Mouse (Mus musculus) kidney, embryonic 14.5 days (tissue): ENCODE measurements around the gene Dusp10. TPM values are rescaled to one million over a fixed set of nuclear protein-coding genes. Genes with fewer than 3 reads are reported as not detected.

Source experiments
- ATAC-seq: fragments of 200-750 bp; cut with Nextera tagmentation; 2 replicates; pipeline ENCODE4 v1.8.0; 2017; ENCODE audit warnings: moderate number of reproducible peaks, mild to moderate bottlenecking, moderate TSS enrichment, moderate library complexity; ENCODE audit not compliant: low FRiP score, low TSS enrichment
- H3K27ac ChIP-seq: fragments of 300-500 bp; sonication (generic); 2 replicates; pipeline ENCODE4 v1.5.1; 2014; ENCODE audit warnings: low read depth, mild to moderate bottlenecking, low read length, moderate library complexity, mixed read lengths
- H3K27me3 ChIP-seq: fragments of 300-500 bp; sonication (generic); 2 replicates; pipeline ENCODE4 v1.6.1; 2014; ENCODE audit warnings: mild to moderate bottlenecking, low read length; ENCODE audit not compliant: control insufficient read depth, insufficient read depth
- H3K36me3 ChIP-seq: fragments of 300-500 bp; sonication (generic); 2 replicates; pipeline ENCODE4 v1.6.1; 2014; ENCODE audit warnings: low read length, mixed read lengths; ENCODE audit not compliant: control insufficient read depth, insufficient read depth
- H3K4me1 ChIP-seq: fragments of 300-500 bp; sonication (generic); 2 replicates; pipeline ENCODE4 v1.6.1; 2014; ENCODE audit warnings: low read length, mixed read lengths; ENCODE audit not compliant: control insufficient read depth, insufficient read depth
- H3K4me2 ChIP-seq: fragments of 300-500 bp; sonication (generic); replicated peaks from 2 replicates; pipeline ENCODE4 v1.6.1; 2014; ENCODE audit warnings: low read depth, mild to moderate bottlenecking, low read length
- H3K4me3 ChIP-seq: fragments of 300-500 bp; sonication (generic); 2 replicates; pipeline ENCODE4 v1.5.1; 2014; ENCODE audit warnings: mild to moderate bottlenecking, low read length
- H3K9ac ChIP-seq: fragments of 300-500 bp; sonication (generic); 2 replicates; pipeline ENCODE4 v1.6.1; 2014; ENCODE audit warnings: low read depth, mild to moderate bottlenecking, low read length, moderate library complexity
- H3K9me3 ChIP-seq: fragments of 300-500 bp; sonication (generic); 2 replicates; pipeline ENCODE4 v1.6.1; 2016; ENCODE audit warnings: low read length; ENCODE audit not compliant: control insufficient read depth
- WGBS: fragments of 180-500 bp; shearing (Covaris S2); extraction: QIAGEN DNeasy Blood & Tissue Kit; methylation state at CpG from one replicate; pipeline ENCODE4 v1.1.7; 2014; 5-methylcytosine and 5-hydroxymethylcytosine counted together
- polyA plus RNA-seq: library from polyadenylated mRNA; unstranded; fragments of >200 nt; fragmentation: Nextera tagmentation; extraction: Ambion mirVana; gene quantifications from 2 replicates; pipeline ENCODE4 v1.2.1, GENCODE M21; 2014

Dusp10 gene
- polyA plus RNA-seq, result 4.0 and 5.9 TPM in 2 replicates

DNA sequence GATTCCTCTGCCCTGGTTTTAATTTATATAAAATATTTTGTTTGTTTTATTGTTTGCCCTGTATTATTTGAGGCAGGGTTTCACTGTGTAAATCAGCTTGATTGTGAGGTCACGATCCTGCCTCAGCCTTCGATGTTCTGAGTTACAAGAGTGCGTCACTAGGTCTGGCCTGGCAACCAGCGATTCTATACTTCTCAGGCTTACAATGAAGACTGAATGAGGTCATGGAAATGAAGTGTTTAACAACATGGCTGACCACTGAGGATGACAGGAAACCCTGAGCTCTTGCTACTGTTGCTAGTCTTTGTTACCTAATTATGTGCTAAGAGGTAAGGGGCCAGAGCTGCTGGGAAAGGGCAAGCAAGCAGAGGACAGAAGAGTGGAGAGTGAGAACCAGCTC, at the start of gene Dusp10:
Gene Dusp10 (plus strand): TSS at position 197 of the 400 bp plus-strand sequence.
- H3K4me2 ChIP-seq, result no peak within 1 kb of the TSS
- H3K9me3 ChIP-seq, result no peaks in the 10 kb centered on the region
- WGBS, result 83% methylated on average over 4 of the region's 4 CpGs

DNA sequence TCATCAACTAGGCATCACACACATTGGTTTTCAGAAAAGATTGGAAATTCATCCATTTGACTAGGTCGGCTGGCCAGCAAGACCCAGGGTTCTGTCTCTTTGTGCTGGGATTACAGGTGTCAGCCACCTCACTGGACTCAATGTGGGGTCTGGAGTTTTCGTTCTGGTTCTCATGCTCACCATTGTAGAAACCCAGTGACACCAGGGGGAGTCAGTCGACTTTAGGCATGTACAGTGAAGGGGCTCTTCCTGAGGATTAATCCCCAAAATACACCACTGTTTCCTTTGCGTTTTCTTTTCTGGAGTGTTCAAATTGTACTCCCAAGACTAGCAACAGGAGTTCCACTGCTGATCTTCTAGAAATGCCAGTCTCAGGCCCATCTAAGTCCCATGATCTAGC, 47.8 kb upstream of the Dusp10 start:
- no peaks in the 10 kb centered on the region for H3K36me3 ChIP-seq
- H3K27me3 ChIP-seq, result no peaks in the 10 kb centered on the region
- H3K4me3 ChIP-seq, result no peak overlapping the region
- WGBS, result 74% methylated on average over 4 of the region's 4 CpGs
- H3K9ac ChIP-seq, result no peak overlapping the region
- H3K4me1 ChIP-seq, result no peaks in the 10 kb centered on the region
- no peak for ATAC-seq
- H3K9me3 ChIP-seq, result no peaks in the 10 kb centered on the region
- H3K27ac ChIP-seq, result no peak overlapping the region
- H3K4me2 ChIP-seq, result no peak overlapping the region

More for the DNA sequence above, at the start of gene Dusp10:
- no peak within 1 kb of the TSS for H3K4me3 ChIP-seq
- H3K27ac ChIP-seq, result no peak within 1 kb of the TSS
- H3K9ac ChIP-seq, result no peak within 1 kb of the TSS
- no peaks in the 10 kb centered on the region for H3K27me3 ChIP-seq
- ATAC-seq, result no peak
- no peaks in the 10 kb centered on the region for H3K36me3 ChIP-seq
- H3K4me1 ChIP-seq, result no peaks in the 10 kb centered on the region

DNA sequence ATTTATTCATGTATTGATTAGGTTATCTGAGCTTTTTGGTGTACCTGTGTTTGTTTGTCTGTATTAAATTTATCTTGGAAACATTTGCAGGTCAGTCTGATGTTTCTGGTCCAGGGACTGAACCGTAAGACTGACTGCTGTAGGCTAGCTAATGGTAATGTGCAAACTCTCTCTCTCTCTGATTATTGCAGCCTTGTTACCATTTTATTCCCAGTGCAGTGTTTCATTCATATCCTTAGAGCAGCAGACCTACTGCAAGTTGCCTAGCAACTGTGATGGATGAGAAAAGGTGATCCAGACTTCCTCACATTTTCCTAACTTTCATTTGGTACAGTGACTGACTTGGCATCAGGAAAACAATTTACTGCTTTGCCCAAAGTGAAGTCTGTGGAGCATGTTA, 43.8 kb upstream of the Dusp10 start:
- 87% methylated on average over 1 of the region's 1 CpGs for WGBS
- Histone ChIP-seq H3K4me3 (no peak overlapping the region), H3K27me3 (no peaks in the 10 kb centered on the region), H3K27ac (no peak overlapping the region), H3K9me3 (no peaks in the 10 kb centered on the region), H3K4me1 (no peaks in the 10 kb centered on the region), H3K36me3 (no peaks in the 10 kb centered on the region), H3K4me2 (no peak overlapping the region), H3K9ac (no peak overlapping the region)
- no peak for ATAC-seq

DNA sequence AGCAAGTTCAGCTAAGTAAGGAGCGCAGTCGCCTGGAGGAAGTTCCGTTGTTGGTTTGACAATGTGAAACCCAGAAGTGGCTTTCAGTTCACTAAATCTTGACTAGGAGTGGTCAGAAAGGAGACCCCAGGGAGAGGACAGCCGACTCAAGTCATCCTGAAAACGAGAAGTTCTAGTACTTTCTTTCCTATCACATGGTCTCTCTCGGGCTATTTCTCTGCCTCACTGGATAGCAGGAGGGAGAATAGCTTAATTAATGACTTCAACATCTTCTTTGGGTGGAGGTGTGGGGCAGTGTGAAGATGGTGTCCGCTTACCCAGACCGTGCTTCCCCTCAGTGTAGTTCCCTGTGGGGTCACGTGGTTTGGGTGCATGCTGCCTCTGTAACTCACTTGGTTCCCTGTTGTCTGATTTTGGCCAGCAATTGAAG, 33.3 kb upstream of the Dusp10 start:
- no peaks in the 10 kb centered on the region for H3K27me3 ChIP-seq
- H3K4me3 ChIP-seq, result no peak overlapping the region
- H3K27ac ChIP-seq, result no peak overlapping the region
- no peak for ATAC-seq
- H3K36me3 ChIP-seq, result no peaks in the 10 kb centered on the region
- H3K4me2 ChIP-seq, result no peak overlapping the region
- no peaks in the 10 kb centered on the region for H3K9me3 ChIP-seq
- 80% methylated on average over 9 of the region's 9 CpGs for WGBS
- H3K4me1 ChIP-seq, result no peaks in the 10 kb centered on the region
- no peak overlapping the region for H3K9ac ChIP-seq

DNA sequence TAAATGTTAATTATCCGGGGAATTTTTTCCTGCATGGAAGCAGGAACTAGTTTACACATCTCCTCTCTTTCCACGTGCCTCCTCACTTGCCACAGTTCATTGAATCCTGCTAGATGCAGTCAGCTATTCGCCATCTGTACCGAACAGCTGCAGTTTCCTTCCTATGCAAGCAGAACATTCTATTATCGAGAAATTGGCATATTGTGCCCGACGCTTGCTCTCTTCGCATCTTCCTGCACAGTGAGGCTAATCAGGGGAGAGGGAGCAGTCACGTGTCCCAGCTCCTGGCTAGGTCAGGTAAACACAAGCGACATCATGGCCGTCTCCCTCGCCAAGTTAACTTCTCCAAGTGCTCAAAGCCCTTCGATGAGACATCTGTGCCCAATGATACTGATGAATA, 31.0 kb upstream of the Dusp10 start:
- Histone ChIP-seq H3K27ac (no peak overlapping the region), H3K9ac (no peak overlapping the region), H3K9me3 (no peaks in the 10 kb centered on the region), H3K27me3 (no peaks in the 10 kb centered on the region), H3K4me3 (no peak overlapping the region), H3K4me1 (no peaks in the 10 kb centered on the region), H3K4me2 (no peak overlapping the region), H3K36me3 (no peaks in the 10 kb centered on the region)
- no peak for ATAC-seq
- WGBS, result 63% methylated on average over 13 of the region's 13 CpGs

DNA sequence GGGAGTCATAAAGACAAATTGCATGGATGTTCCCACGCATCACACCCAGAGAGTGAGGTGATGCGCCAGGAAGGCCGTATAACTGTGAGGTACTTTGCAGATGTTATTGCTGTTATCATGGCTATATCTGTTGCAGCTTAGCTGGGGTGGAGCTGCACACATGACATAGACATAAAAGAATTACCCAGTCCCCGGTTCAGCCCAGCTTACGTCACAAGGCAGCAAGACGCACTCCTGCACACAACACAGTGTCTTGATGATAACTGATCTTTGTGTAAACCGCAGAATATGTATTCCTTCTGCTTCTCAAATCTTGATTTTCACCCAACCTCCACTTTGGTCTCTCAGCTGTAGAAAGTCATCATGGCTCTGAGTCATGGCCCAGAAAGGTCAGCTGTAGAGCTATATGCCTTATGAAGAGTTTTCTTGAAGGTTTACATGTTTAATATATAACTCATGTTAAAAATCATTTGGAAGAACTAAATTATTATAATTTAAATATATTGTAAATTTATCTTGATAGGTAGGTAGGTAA, 25.3 kb upstream of the Dusp10 start:
- no peak for ATAC-seq

DNA sequence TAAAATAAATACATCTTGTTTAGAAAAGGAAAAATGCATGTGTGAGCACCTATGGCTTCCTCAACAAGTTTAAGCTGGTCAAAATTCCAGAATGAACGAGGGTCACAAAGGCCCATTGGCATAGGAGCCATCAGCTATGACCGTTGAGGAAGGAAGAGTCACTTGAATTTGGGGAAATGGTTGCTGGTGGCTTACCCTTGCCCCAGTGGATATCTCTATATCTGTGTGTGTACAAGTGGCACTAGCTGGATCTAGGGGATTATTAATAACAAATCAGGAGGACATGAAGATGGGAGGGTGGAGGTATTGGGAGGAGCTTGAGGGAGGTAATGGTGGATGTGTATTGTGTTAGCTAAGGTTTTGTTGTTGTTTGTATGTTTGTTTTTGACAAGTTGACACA, 21.2 kb upstream of the Dusp10 start:
- Histone ChIP-seq H3K27me3 (no peaks in the 10 kb centered on the region), H3K4me1 (no peaks in the 10 kb centered on the region), H3K4me2 (no peak overlapping the region), H3K36me3 (no peaks in the 10 kb centered on the region), H3K27ac (no peak overlapping the region), H3K9me3 (no peaks in the 10 kb centered on the region), H3K9ac (no peak overlapping the region), H3K4me3 (no peak overlapping the region)
- ATAC-seq, result no peak
- WGBS, result 91% methylated on average over 2 of the region's 2 CpGs

More for the DNA sequence above, 25.3 kb upstream of the Dusp10 start:
- H3K27me3 ChIP-seq, result no peaks in the 10 kb centered on the region
- no peak overlapping the region for H3K4me2 ChIP-seq
- WGBS, result 92% methylated on average over 7 of the region's 7 CpGs
- no peak overlapping the region for H3K4me3 ChIP-seq
- no peaks in the 10 kb centered on the region for H3K4me1 ChIP-seq
- H3K9ac ChIP-seq, result no peak overlapping the region
- H3K36me3 ChIP-seq, result no peaks in the 10 kb centered on the region
- H3K27ac ChIP-seq, result no peak overlapping the region
- H3K9me3 ChIP-seq, result no peaks in the 10 kb centered on the region

DNA sequence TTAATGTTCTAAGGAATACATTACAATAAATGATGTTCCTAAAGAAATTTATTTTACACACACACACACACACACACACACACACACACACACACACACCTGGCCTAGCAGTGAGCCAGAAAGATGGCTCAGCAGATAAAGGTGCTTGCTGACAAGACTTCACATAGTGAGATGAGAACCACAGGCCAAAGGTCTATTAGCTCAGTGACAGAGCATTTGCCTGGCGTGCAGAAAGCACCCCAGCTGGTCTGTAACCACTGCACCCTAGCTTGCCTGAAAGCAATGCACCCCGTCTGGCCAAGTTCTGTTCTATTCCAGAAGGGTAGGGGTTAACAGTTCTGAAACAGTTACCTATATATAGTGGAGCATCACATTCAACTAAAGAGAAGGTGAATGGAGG, 15.9 kb upstream of the Dusp10 start:
- no peaks in the 10 kb centered on the region for H3K4me1 ChIP-seq
- WGBS, result 66% methylated on average over 2 of the region's 2 CpGs
- no peaks in the 10 kb centered on the region for H3K27me3 ChIP-seq
- no peak overlapping the region for H3K4me2 ChIP-seq
- H3K9me3 ChIP-seq, result no peaks in the 10 kb centered on the region
- H3K9ac ChIP-seq, result no peak overlapping the region
- no peak for ATAC-seq
- H3K36me3 ChIP-seq, result no peaks in the 10 kb centered on the region
- no peak overlapping the region for H3K4me3 ChIP-seq
- H3K27ac ChIP-seq, result no peak overlapping the region

DNA sequence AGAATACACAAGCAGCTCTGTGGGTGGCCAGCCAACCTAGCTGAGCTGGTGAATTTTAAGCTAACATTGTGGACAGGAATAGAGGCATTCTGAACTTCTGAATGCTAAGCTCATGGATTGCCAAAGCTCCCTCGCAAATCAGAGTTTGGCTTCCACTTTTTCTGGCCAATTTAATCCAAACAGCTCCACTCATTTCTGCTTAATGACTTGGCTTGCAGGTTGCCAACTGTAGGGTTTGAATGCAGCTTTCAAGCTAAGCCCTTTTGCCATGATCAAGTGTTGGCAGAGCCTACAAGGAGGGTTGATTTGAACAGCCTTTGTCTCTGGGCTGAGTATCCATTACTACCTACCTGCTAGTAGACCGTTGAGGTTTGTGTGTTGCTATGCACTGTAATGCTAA, 10.6 kb upstream of the Dusp10 start:
- no peaks in the 10 kb centered on the region for H3K27me3 ChIP-seq
- H3K4me2 ChIP-seq, result no peak overlapping the region
- H3K27ac ChIP-seq, result no peak overlapping the region
- H3K4me1 ChIP-seq, result no peaks in the 10 kb centered on the region
- no peaks in the 10 kb centered on the region for H3K9me3 ChIP-seq
- 86% methylated on average over 2 of the region's 2 CpGs for WGBS
- ATAC-seq, result no peak
- no peak overlapping the region for H3K4me3 ChIP-seq
- H3K9ac ChIP-seq, result no peak overlapping the region
- H3K36me3 ChIP-seq, result no peaks in the 10 kb centered on the region
